Mouse (Mus musculus) forelimb bud, embryonic 11.5 days (tissue): Measurements from ENCODE around the gene Gm4559.
"Not testable (repeated sequence)": the region's sequence is repeated elsewhere in the genome, so short reads cannot be mapped to it uniquely, and the experiment has no call there.

ENCODE experiments used
- DNase-seq: peaks from one replicate; pipeline ENCODE4 v3.0.0-alpha.2; 2012; ENCODE audit warnings: low read depth, low spot score

Gene Gm4559

GRCm38 (mm10) chr7:142279291-142279690 is 5.1 kb upstream of the Gm4559 start:
- DNase-seq: not testable (repeated sequence)

DNA sequence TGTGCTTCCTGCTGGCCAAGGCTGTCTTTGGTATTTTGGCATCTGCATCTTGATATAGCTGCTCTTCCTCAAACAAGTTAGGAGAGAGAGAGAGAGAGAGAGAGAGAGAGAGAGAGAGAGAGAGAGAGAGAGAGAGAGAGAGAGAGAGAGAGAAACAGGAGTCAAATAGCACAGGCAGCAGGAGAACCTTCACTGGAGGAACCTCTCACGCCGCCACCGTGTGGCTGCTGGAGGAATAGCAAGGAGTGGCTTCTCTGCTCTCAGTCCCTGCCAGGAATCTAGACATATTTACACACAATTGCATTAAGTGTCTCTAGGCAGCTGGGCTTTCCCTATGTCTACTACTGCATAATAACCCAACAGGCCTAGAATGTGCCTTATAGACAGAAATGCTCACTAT is 4.0 kb upstream of the Gm4559 start:
- DNase-seq: peak; percentile 57

DNA sequence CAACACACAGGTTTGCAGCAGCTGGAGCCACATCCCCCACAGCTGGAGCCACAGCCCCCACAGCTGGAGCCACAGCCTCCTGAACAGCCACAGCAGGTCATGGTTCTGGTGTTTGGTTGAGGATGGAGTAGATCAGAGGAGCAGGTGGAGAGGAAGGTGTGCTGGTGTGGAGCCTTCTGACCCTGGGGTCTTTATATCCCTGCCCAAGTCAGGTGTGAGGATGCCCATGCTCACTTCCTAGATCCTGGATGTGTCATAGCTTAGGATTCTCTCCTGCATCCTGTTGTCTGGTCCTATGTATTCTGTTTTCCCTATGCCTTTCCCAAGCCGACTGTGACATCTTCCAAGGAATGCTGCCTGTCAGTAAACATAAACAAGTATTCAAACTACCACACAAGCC is 15.9 kb downstream of the Gm4559 start, which contains the start of gene Gm2431:
TSS of gene Gm2431 (minus strand) at position 101 of the 400 bp plus-strand sequence.
- DNase-seq: not testable (repeated sequence)

DNA sequence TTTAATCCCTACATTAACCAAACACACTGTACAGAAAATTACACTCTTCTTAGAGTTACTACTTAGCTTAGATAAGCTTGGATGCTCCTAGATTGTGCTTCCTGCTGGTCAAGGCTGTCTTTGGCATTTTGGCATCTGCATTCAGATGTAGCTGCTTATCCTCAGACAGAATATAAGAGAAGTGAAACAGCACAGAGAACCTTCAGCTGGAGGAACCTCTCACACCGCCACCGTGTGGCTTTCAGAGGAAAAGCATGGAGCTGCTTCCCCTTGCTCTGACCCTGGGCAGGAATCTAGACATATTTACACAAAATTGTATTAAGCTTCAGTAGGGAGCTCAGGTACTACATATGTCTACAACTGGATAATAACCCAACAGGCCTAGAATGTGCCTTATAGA is 18.6 kb downstream of the Gm4559 start:
- DNase-seq: peak; percentile 20

GRCm38 (mm10) chr7:142249824-142250223 is 24.3 kb downstream of the Gm4559 start:
- DNase-seq: peak; percentile 31

- no peak for DNase-seq
Observed at GRCm38 (mm10) chr7:142240978-142241377, 33.2 kb downstream of the Gm4559 start, which contains the start of gene Gm40460. Gm40460 (minus strand) TSS chr7:142241078.

DNA sequence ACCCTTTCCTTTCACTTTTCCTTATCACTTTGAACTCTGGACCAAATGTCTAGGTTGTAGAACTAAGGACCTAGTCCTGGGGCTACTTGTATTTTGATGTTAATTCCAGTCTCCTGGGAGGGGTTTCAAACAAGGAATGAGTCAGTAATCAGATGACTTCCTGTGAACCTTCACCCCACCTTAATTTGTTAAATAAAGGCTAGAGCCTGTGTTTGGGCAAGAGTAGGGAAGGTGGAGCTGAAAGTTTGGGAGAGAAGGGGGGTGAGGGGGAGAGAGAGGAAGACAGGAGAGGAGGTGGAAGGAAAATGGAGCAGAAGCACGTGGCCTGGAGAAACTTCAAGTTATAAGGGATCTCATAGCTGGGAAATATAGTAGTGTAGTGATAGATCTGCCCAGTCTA is 42.6 kb downstream of the Gm4559 start:
- DNase-seq: no peak

DNA sequence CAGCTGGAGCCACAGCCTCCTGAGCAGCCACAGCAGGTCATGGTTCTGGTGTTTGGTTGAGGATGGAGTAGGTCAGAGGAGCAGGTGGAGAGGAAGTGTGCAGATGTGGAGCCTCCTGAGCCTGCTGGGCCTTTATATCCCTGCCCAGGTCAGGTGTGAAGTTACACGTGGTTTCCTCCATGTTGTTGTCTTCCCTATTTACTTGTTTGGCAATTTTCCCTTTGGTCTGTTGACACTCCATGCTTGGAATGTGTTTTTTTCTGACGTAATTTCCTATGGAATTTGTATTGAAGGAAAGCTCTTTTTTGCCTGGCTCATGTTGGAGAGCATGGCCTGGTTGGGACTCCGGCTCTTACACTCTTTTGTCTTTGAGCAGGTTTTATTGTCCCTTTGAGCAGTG is 44.3 kb downstream of the Gm4559 start, which contains the start of gene Krtap5-5:
TSS of gene Krtap5-5 (minus strand) at position 101 of the 400 bp plus-strand sequence.
- not testable (repeated sequence) for DNase-seq

GRCm38 (mm10) chr7:142224518-142224917 is 49.6 kb downstream of the Gm4559 start:
- no peak for DNase-seq
